Mouse (Mus musculus) embryonic fibroblast, embryonic 13.5 days (primary cell): Measurements from ENCODE around the gene Mccc1.

Experiments used
- CTCF ChIP-seq: IDR thresholded peaks from 2 replicates; pipeline ENCODE4 v1.5.1; 2011; ENCODE audit warnings: mild to moderate bottlenecking, control low read depth, low read length, moderate library complexity, borderline replicate concordance; ENCODE audit not compliant: insufficient read depth
- POLR2A ChIP-seq: IDR thresholded peaks from 2 replicates; pipeline ENCODE4 v1.6.1; 2011; ENCODE audit warnings: low read depth, mild to moderate bottlenecking, control low read depth, low read length, moderate library complexity

GRCm38 (mm10) chr3:36044520-36044919 lies 44.0 kb upstream of the Mccc1 start:
- TF ChIP-seq CTCF = no peak
- no peak for TF ChIP-seq POLR2A
